Mouse (Mus musculus) heart, embryonic 13.5 days (tissue): Measurements from ENCODE around the gene Tcstv1. TPM values are rescaled to one million over a fixed set of nuclear protein-coding genes. Genes with fewer than 3 reads are reported as not detected.
"Not testable (repeated sequence)": the region's sequence is repeated elsewhere in the genome, so short reads cannot be mapped to it uniquely, and the experiment has no call there.

Source experiments
- ATAC-seq: fragments of 200-750 bp; cut with Nextera tagmentation; 2 replicates; pipeline ENCODE4 v1.8.0; 2017; ENCODE audit warnings: moderate TSS enrichment; ENCODE audit not compliant: insufficient number of reproducible peaks, low FRiP score, low TSS enrichment; ENCODE audit errors: extremely low read depth
- H3K27ac ChIP-seq: fragments of 300-500 bp; sonication (generic); replicated peaks from 2 replicates; pipeline ENCODE4 v1.5.1; 2015; ENCODE audit warnings: moderate library complexity, mild to moderate bottlenecking, inconsistent platforms
- H3K27me3 ChIP-seq: fragments of 300-500 bp; sonication (generic); replicated peaks from 2 replicates; pipeline ENCODE4 v1.6.1; 2015; ENCODE audit warnings: mild to moderate bottlenecking, inconsistent platforms
- H3K36me3 ChIP-seq: fragments of 300-500 bp; sonication (generic); 2 replicates; pipeline ENCODE4 v1.6.1; 2015; ENCODE audit warnings: mild to moderate bottlenecking, inconsistent platforms
- H3K4me1 ChIP-seq: fragments of 300-500 bp; sonication (generic); 2 replicates; pipeline ENCODE4 v1.6.1; 2015; ENCODE audit warnings: inconsistent platforms
- H3K4me2 ChIP-seq: fragments of 300-500 bp; sonication (generic); 2 replicates; pipeline ENCODE4 v1.6.1; 2015; ENCODE audit warnings: inconsistent platforms, mild to moderate bottlenecking, moderate library complexity
- H3K4me3 ChIP-seq: fragments of 300-500 bp; sonication (generic); 2 replicates; pipeline ENCODE4 v1.5.1; 2015; ENCODE audit warnings: moderate library complexity, mild to moderate bottlenecking, inconsistent platforms
- H3K9ac ChIP-seq: fragments of 300-500 bp; sonication (generic); 2 replicates; pipeline ENCODE4 v1.6.1; 2015; ENCODE audit warnings: inconsistent platforms, mild to moderate bottlenecking, moderate library complexity
- H3K9me3 ChIP-seq: fragments of 300-500 bp; sonication (generic); 2 replicates; pipeline ENCODE4 v1.6.1; 2016; ENCODE audit warnings: inconsistent platforms
- WGBS: fragments of 180-500 bp; shearing (Covaris S2); methylation state at CpG from one replicate; pipeline ENCODE4 v1.1.7; 2015; ENCODE audit warnings: mixed read lengths; 5-methylcytosine and 5-hydroxymethylcytosine counted together
- polyA plus RNA-seq: library from polyadenylated mRNA; unstranded; fragments of >200 nt; fragmentation: Nextera tagmentation; extraction: Ambion mirVana; gene quantifications from 2 replicates; pipeline ENCODE4 v1.2.1, GENCODE M21; 2015

Tcstv1 gene
- polyA plus RNA-seq: not detected in 2 replicates

DNA sequence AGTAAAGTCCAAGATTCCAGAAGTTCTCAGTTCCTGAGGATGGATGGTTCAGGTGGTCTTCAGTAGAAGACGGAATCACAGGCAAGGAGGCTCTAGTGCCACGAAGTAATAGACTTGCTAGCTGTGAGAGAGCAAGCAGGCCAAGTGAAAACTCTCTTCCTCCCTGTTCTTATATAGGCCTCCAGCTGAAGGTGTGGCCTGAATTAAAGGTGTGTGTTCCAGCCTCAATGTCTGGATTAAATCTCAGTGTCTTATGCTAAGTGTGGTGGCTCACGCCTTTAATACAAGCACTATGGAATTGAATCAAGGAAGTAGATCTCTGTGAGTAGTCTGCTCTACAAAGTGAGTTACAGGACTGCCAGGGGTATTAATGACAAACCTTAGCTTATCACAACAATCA is at the start of gene Tcstv1:
Tcstv1 (minus strand) TSS at position 101 of the 400 bp plus-strand sequence.
- H3K4me3 ChIP-seq, H3K9ac ChIP-seq, H3K4me1 ChIP-seq, H3K27ac ChIP-seq, ATAC-seq, H3K27me3 ChIP-seq, H3K4me2 ChIP-seq, H3K9me3 ChIP-seq, H3K36me3 ChIP-seq: not testable (repeated sequence)
- 60% methylated on average over 3 of the region's 3 CpGs for WGBS

DNA sequence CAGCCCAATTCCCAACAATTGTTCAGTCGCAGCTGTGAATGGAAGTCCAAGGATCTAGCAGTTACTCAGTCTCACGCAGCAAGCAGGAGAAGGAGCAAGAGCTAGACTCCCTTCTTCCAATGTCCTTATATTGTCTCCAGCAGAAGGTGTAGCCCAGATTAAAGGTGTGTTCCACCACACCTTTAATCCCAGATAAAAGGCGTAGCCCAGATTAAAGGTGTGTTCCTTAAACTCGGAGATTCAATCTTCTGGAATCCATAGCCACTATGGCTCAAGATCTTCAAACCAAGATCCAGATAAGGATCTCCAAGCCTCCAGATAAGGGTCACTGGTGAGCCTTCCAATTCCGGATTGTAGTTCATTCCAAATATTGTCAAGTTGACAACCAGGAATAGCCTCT is 34.6 kb upstream of the Tcstv1 start, which contains the start of gene Gm21761:
Gm21761 (minus strand) TSS at position 101 of the 400 bp plus-strand sequence.
- not testable (repeated sequence) for ATAC-seq, H3K4me1 ChIP-seq, H3K27me3 ChIP-seq, H3K27ac ChIP-seq, H3K36me3 ChIP-seq, H3K9ac ChIP-seq, H3K9me3 ChIP-seq, H3K4me2 ChIP-seq, H3K4me3 ChIP-seq
- WGBS: no CpG with 5 or more reads among the region's 5 CpGs

DNA sequence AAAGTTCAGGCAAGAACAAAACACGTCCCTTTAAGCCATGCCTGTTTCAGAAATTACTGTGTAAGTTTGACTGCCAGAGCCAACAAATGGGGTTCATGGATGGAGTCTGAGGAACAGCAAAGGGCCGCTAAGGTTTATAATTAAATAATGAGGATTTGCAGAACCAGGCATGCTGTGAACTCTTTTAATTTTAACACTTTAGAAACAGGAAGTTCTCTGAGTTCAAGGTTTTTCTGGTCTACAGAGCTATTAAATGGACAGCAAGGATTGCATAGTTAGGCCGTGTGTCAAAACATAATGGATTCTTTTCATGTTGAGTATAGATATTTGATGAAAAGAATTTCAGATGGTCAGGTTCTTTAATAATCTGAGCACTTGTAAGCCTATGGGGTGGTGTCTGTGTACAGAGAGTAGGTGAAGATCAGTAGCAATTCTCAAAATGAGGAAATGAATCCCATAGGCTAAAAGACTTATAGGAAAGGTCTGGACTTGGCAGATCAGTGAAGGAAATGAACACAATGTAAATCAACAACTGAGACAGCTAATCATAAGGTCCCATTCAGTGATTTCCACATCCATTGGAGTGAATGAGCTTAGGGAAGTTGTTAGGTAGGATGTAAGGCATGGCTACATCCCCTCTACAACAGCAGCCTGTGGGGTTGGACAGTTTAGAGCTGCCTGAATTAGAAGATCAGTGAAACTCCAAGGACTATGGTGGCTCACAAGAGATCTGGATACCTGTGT is 30.2 kb upstream of the Tcstv1 start:
- H3K4me3 ChIP-seq, ATAC-seq, H3K4me1 ChIP-seq, H3K9ac ChIP-seq, H3K4me2 ChIP-seq, H3K27me3 ChIP-seq, H3K9me3 ChIP-seq, H3K36me3 ChIP-seq, H3K27ac ChIP-seq: not testable (repeated sequence)
- WGBS: 65% methylated on average over 3 of the region's 3 CpGs

DNA sequence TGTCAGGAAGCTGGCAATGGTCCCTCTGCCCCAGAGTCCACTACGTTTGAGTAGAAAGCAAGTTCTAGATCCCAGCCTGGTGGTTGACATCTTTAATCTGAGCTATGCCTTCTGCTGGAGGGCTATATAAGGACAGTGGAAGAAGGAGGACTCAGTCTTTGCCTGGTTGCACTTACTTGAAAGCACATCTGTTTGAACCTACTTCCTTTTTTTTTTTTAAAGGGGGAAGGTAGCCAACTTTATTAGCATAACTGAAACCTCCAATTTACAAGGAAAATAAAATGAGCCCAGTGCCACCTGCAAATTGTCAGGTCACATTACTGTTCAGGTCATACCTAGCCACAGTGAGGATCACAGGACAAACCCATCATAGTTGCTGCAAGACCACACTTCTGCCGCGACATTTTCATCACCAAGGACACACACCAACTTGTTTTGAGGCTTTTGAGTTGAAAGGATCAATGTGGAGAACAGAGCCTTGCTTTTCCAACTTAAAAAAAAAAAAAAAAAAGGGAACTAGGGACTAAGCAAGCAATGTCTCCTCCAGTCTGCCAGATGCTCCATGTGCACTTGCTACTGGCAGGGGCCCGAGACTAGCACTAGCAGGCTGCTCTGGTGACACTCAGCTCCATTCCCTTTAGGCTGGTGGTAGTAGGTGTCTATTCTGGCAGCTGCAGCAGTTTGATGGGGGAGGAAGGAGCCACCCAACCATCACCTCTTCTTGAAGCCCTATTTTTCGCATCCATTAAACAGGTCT is 22.6 kb upstream of the Tcstv1 start:
- not testable (repeated sequence) for H3K4me3 ChIP-seq, H3K9me3 ChIP-seq, H3K27me3 ChIP-seq, H3K36me3 ChIP-seq, H3K27ac ChIP-seq, H3K4me1 ChIP-seq, ATAC-seq, H3K4me2 ChIP-seq, H3K9ac ChIP-seq
- whole genome bisulfite sequencing: 71% methylated on average over 4 of the region's 5 CpGs

DNA sequence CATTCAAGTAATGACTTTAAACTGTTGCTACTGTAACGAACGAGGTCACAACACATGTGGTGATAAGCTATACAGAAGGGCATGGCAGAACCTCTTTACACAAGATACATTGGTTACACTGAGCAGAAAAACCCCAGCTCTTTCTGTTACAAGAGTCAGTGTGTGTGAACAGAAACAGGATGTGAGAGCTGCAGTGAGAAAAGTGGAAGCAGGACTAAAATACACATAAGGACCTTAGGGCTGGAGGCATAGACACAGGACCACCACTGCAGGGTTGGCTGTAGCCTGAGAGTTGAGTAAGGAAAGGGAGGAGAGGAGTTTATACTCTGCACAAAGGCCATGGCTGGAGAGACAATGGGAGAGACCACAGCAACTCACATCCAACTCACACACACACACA is 21.9 kb upstream of the Tcstv1 start:
- not testable (repeated sequence) for H3K27me3 ChIP-seq, H3K9ac ChIP-seq, H3K4me1 ChIP-seq, H3K27ac ChIP-seq, H3K9me3 ChIP-seq, H3K4me2 ChIP-seq, H3K4me3 ChIP-seq, ATAC-seq, H3K36me3 ChIP-seq
- 40% methylated on average over 2 of the region's 2 CpGs for whole genome bisulfite sequencing

DNA sequence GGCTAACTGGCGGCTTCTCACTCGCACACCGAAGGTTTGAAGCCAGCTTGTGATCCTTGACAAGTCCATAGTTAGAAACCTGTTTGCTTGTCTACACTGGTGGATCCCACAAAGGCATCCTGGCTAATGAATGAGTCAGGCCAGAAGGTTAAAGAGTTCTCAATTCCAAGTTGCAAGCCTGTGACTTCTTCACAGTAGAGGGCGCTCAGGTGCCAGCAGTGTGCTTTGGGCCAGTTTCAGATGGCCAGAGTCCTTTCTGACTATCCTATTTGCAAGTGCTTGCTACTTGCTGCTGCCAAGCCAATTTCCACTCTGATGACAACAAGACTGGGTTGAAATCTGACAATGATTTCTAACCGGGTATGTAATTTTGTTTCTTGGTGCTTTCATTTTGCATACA is 4.0 kb upstream of the Tcstv1 start:
- not testable (repeated sequence) for H3K9me3 ChIP-seq, H3K4me3 ChIP-seq, ATAC-seq, H3K4me1 ChIP-seq, H3K36me3 ChIP-seq, H3K27ac ChIP-seq, H3K27me3 ChIP-seq, H3K9ac ChIP-seq, H3K4me2 ChIP-seq
- WGBS: 35% methylated on average over 5 of the region's 5 CpGs

DNA sequence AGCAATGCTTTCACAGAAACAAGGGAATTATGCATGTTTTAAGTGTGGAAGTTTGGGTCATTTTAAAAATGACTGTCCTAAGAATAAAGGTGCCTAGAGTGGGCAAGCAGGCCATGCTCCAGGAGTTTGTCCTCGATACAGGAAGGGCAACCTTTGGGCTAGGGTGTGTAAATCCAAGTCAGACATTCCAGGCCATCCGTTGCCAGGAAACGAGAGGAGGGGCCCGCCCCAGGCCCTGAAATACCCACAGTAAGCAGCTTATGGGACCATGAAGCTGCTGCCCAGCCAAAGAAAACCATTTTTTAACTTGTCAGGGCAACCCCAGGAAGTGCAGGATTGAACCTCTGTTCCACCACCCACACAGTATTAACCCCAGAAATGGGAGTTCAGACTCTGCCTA is 7.7 kb downstream of the Tcstv1 start:
- H3K4me3 ChIP-seq, H3K9ac ChIP-seq, H3K4me2 ChIP-seq, ATAC-seq, H3K27me3 ChIP-seq, H3K36me3 ChIP-seq, H3K9me3 ChIP-seq, H3K4me1 ChIP-seq, H3K27ac ChIP-seq: not testable (repeated sequence)
- 49% methylated on average over 4 of the region's 4 CpGs for WGBS

DNA sequence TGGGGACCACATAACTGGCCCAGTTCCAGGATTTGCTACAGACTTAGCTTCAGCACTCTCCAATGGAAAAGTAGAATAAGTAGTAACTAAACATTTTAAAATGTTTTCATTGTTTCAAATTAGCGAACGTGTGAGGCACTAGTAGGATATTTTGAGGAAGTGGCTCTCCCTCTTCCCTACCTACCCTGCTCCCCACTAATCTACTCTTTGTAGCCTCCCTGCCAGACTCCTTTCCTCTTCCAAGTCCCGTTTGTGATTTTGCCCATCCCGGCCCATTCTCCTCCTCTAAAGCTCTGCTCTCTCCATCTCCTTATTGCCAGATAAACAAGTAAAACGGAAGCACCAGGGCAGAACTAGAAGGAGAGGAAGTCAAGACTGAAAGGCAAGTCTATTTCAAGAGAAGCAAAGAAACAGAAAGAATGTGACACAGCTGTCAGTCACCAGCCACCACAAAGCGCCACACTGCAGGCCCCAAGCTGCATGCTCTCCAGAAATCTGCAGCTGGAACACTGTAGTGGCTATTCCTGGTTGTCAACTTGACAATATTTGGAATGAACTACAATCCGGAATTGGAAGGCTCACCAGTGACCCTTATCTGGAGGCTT is 30.1 kb downstream of the Tcstv1 start:
- H3K9ac ChIP-seq, H3K4me1 ChIP-seq, H3K9me3 ChIP-seq, ATAC-seq, H3K36me3 ChIP-seq, H3K4me3 ChIP-seq, H3K27ac ChIP-seq, H3K4me2 ChIP-seq, H3K27me3 ChIP-seq: not testable (repeated sequence)
- WGBS: 55% methylated on average over 6 of the region's 7 CpGs

DNA sequence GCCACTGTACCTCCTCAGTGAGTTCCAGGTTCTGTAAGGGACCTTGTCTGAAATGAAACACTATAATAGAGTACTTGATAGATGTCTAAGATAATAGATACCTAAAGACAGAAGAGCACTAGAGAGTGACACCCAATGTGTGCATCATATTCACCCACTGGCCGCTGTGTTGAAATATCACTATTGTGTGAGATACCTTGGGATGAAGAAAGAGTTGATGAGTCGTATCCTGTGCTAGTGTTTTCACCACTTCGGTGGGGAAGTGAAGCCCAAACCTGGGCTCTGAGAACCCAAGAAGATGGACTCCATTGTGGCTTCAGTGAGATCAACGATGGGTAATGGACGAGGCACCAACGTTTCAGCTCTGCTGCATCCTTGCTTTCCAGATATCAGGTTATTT is 32.2 kb downstream of the Tcstv1 start:
- no CpG with 5 or more reads among the region's 6 CpGs for WGBS

More for the DNA sequence above, 32.2 kb downstream of the Tcstv1 start:
- H3K4me2 ChIP-seq, ATAC-seq, H3K4me1 ChIP-seq, H3K9me3 ChIP-seq, H3K27ac ChIP-seq, H3K4me3 ChIP-seq, H3K9ac ChIP-seq, H3K27me3 ChIP-seq, H3K36me3 ChIP-seq: not testable (repeated sequence)
